Mouse (Mus musculus): ENCODE measurements around the gene Atp11a. TPM values are rescaled to one million over a fixed set of nuclear protein-coding genes. Genes with fewer than 3 reads are reported as not detected.

The Atp11a gene
- total RNA-seq, 2 experiments from 2014 or later, result 87.1 to 88.6 TPM

GRCm38 (mm10) chr8:12896494-12897373 is 139.9 kb downstream of the Atp11a start:
- DNase-seq, result peak; percentile 67 to 74
- intact Hi-C loops (cut with DNase I), result loop anchor here (1.0 to 5.0 kb wide), 3 partner anchors 30 to 1339 kb away; partner anchors contain the start of gene Ing1

- intact Hi-C loops (cut with DNase I), result loop anchor here (1.0 to 5.0 kb wide), 3 partner anchors 28 to 1341 kb away; partner anchors contain the start of gene Ing1
- DNase-seq, result peak; percentile 27 to 42
Measured at GRCm38 (mm10) chr8:12897815-12898214, 141.0 kb downstream of the Atp11a start.

DNA sequence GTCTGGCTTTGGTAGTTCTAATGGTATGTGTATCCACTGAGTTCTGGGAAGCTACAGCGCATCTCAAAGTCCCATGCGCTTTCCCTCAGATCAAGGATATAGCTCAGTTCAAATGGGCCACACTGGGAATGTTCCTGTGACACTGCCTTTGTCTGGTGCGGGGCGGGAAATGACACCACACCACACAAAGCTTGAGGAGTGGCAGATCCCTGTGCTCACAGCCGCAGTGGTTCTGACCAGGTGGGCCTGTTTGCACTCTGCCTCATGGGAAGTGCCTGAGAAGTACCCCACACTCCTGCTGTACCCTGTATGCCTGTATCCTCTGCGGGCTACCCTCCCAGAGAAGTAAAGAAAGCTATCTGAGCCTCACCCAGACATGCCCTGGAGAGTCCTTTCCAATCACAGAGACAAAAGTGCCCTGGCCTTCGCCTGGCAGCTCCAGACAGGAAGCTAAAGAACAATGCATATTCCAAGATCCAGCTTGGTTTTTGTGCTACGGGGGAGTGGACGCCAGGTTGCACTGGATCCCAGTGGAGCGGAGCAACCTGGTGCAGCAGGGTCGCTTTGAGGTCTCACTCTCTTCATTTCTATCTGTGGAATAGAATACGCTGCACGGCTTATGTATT is 147.1 kb downstream of the Atp11a start:
- intact Hi-C loops (cut with DNase I), result no loop called here
- DNase-seq, result peak in 1 of 2 experiments; percentile 27

DNA sequence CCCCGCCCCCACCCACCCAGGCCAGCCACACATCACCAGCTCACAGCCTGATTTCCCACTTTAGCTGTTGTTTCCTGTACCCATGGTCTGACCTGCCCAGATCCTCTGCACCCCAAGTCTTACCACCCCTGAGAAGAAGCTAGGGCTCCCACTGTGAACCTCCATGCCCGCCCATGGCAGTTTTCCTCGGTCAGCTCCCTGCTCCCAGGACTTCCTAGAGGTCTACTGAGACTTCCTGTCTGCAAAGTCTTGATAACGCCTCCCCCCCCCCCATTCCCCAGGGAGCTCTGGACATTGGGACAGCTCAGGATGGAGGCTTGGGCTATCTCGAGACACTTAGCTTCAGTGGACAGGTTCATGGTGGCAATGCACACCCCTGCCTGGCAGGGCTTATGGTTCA is 148.3 kb downstream of the Atp11a start:
- DNase-seq, result no peak
- intact Hi-C loops (cut with DNase I), result no loop called here

DNA sequence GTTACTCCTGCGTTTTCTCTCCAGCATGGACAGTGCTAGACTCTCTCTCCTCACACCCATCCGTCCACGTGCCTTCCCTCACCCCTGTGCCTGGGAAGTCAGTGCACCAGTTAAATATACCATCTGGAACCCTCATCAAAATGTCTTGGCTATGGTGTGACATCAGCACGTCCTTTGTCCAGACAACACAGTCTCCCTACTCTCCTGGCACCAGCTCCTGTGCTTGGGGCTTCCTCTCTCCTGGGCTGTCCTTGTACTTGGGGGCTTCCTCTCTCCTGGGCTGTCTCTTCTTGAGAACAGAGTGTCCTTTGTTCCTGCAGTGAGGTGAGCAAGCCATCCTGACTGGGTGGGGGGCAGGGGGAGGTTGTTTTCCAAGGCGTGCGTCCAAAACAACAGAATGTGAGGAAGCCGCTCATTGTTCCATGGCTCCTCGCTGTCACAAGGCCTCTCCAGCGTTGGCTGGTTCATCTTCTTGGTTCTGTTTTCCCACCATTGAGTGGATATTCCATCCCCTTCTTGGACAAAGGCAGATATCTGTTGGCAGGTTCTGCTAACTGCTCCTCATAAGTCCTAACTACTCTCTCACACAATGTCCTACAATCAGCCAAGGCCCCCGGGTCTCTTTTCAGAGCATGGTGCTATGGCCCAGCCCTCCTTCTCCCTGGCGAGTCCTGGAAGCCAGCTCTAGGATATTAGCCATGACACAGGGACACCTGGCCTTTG is 148.9 kb downstream of the Atp11a start:
- intact Hi-C loops (cut with DNase I), result no loop called here
- DNase-seq, result peak; percentile 50 to 55

DNA sequence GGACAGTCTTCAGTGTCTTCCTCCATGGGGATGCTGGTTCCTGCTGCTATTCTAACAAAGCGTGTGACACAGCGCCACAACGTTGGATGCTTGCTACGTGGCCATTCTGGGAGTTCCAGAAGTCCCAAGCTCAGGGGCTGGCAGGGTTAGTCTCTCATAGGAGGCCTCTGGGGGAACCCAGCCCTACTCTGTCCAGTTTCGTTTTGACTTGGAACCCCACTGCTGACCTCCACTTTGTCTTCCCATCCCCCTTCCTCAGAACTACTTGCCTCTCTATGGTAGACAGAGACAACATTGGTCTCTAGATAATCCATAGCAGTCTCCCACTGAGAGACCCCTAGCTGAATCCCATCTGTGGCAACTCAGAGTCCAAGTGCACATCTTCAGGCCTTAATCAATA is 149.8 kb downstream of the Atp11a start:
- intact Hi-C loops (cut with DNase I), result no loop called here
- DNase-seq, result no peak

GRCm38 (mm10) chr8:12907730-12908129 is 150.9 kb downstream of the Atp11a start:
- no peak for DNase-seq
- intact Hi-C loops (cut with DNase I), result loop anchor here (1.0 kb wide), 1 partner anchor 19 kb away; no protein-coding TSS in a partner anchor

GRCm38 (mm10) chr8:12912011-12912410 is 155.2 kb downstream of the Atp11a start:
- DNase-seq, result no peak
- intact Hi-C loops (cut with DNase I), result no loop called here

GRCm38 (mm10) chr8:12915187-12916006 is 158.6 kb downstream of the Atp11a start:
- no peak for DNase-seq
- intact Hi-C loops (cut with DNase I), result no loop called here

DNA sequence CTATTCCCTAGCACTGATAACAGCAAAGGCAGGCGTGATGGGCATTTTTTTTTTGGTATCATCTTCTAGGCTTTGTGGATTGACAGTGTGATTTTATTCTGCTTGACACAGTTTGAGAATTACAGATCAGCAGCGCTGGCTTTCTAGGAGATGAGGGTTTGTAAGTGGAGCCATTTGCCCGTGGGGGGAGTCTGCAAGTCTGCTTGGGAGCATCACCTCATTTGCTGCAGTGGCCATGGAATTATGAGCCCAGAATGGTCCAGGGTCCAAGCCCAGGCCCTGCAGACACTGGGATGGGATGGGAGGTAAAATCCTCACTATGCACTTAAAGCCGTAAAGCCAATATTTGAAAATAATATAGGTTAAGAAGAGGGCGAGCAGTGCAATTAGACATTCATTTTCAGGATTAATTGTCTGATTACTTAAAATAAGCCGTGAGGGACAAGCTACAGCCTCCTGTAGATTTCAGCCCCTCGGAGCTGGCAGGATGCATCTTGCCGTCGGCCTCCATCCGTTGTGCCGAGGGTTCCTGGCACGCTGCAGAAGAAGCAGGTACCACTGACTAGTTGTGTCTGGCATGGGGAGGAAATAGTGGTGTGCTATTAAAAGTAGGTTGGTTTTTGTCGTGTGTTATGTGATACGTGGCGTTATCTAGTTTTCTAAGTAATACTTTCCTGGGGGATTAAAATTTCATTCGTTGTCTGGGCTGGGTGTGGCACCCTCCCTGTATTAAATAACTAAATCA is 159.5 kb downstream of the Atp11a start:
- intact Hi-C loops (cut with DNase I), result no loop called here
- no peak for DNase-seq

- DNase-seq, result no peak
- intact Hi-C loops (cut with DNase I), result no loop called here
Measured at GRCm38 (mm10) chr8:12917029-12917428, 160.2 kb downstream of the Atp11a start.

DNA sequence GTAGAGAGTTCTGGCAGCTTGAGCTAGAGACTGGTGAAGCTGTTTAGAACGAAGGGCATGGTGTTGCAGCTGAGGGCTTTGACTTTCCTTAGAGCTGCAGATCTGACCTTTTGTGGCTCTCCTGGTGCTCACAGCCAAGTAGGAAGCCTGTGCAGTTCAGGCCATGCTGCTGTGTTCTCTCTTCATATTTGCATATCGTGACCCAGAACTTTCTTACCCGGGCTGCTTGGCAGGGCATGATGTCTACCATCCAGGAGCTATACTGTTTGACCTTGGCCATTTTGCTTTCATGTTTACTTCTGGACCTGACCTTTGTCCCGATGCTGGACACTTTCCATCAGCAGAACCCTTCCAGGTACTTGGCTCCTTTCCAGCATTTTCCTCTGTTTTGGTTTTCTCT is 161.0 kb downstream of the Atp11a start:
- DNase-seq, result no peak
- intact Hi-C loops (cut with DNase I), result no loop called here

Other genes with a start within 250 kb of the Atp11a start
- not detected for gene Spaca7, start 184.0 kb upstream of the Atp11a start, total RNA-seq (2021)
- gene Tubgcp3, start 84.8 kb upstream of the Atp11a start, total RNA-seq (2021), result 10 to 100 TPM; 19.3 to 19.7 TPM
- gene Mcf2l, start 116.8 kb downstream of the Atp11a start, total RNA-seq (2021), result 10 to 100 TPM; 56.4 to 88.8 TPM